Mouse (Mus musculus) naive thymus-derived CD4-positive, alpha-beta T cell, adult 2 months (primary cell): ENCODE measurements around the gene Meaf6.

Experiments used
- DNase-seq: peaks from one replicate; pipeline ENCODE4 v3.0.0-alpha.2; 2011; ENCODE audit warnings: low read depth

Meaf6 gene

DNA sequence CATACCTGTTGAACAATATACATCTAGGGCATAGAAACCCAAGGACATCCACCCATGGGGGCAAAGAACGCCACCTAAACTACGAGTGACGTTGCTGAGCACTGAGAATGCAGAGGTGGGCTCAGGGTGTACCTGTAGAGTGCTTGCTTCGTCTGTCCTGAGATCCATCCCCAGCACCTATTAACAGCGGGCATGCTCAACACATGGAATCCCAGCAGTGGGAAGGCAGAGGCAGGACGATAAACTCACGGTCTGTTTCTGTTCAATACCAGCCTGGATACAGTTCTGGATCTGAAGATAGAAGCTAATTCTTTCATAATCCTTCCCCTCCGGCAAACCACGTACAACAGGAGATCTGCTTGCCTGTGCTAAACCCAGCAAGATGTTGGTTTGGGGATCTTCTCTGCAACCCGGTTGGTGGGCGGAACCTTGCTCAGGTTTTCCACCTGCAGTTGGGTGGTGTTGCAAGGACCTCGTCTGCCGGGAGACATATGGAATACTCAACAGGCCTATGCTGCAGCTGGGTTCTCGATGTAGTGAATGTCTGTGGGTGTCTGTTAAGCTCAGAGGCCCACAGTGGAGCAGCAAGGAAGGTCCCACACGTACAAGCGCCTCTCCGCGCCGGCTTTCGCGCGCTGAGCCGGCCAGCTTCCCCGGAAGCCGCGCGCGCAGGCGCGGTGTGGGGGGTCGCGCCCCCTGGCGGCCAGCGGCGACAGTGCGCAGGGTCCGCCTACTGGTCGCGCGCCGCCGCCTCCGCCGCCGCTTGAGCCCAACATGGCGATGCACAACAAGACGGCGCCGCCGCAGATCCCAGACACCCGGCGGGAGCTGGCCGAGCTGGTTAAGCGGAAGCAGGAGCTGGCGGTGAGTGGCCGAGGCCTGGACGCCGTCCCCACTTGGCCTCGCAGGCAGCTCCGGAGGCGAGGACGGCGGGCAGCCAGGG, at the start of gene Meaf6:
Meaf6 (plus strand) TSS at position 732 of the 943 bp plus-strand sequence.
- peak; percentile 96 for DNase-seq

DNA sequence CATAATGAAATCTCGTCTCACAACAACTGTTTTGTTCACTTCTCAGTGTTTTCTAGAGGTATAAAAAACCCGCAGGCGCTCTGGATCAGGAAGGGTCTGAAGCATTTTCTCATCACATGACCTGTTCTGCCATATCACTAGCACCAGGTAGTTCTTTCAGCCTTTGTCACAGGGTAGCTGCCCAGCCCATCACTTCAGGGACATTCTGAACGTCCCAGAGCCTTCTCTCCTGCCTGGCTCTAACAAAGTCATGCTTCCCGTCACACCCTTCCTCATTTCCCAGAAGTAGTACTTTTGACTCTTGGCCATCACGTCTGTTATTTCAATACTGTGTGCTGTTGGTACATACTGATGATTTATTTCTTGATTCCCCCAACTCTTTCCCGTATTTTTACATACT, 40.5 kb upstream of the Meaf6 start:
- no peak for DNase-seq

DNA sequence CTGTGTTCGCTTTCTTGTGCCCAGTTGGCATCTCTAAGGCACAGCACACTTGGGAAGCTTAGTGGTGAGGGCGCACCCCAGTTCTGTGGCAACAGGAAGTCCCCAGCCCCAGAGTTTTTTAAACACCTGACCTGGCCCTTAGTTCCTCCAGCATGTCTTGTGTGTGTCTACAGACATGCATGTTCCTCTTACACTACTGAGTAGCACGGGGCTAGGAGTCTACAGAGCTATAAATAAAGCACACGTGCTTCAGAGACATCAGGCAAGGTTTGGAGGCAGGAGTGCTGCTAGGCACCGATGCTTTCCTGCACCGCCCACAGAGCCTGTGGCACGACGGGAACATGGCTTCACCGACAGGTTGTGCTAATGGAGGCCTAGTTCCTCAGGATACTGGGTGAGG, 29.5 kb upstream of the Meaf6 start:
- no peak for DNase-seq

DNA sequence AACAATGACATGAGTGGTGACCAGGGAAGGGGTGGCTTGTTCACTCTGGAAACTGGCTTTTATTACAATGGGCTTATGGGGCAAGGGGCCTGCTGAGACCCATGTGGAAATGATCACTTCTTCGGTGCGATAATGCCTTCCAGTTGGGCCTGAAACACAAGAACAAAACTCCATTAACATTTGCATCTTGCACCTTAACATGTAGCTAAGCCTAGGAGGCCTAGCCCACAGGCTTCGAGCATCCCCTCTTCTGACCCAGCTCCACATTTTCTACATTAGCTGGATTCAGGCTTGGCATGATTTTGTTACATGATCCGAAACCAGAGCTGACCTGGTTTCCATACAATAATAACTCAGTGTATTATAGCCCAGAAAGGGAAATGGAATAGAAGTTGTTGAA, 28.5 kb upstream of the Meaf6 start:
- DNase-seq: no peak

DNA sequence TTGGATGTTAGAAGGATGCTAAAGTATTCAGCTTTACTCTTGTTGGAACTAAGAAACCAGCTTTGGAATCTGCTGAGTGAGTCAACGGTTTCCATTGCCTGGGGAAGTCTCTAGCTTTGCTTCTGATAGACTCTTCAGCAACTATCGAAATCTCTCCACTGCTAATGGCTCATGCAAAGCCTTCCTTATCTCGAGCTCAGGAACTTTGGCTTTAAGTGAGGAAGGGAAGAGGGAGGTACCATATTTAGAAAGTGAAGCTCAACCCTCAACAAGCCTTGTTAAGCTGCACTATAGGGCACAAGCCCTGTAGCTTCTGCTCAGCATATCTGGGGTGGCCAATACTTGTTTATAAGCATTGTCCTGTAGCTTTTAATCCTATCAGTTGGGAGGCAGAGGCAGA, 27.7 kb upstream of the Meaf6 start:
- no peak for DNase-seq

DNA sequence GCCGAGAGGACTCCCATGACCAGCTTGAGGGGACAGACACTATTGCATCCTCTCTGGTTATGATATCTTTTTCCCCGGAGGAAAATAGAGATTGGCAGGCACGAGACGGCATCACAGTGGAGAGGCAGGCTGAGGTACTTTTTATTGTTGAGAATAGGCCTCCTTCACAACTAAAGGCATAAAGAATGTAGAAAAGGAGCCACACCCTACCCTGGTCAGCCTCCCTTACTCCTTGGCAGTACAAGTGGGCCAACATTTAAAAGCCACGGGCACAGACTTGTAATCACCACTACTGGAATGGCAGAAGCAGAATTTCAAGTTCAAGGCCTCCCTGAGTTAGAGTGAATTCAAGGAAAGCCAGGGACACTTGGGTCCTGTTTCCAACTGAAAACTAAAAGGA, 26.9 kb upstream of the Meaf6 start:
- no peak for DNase-seq

DNA sequence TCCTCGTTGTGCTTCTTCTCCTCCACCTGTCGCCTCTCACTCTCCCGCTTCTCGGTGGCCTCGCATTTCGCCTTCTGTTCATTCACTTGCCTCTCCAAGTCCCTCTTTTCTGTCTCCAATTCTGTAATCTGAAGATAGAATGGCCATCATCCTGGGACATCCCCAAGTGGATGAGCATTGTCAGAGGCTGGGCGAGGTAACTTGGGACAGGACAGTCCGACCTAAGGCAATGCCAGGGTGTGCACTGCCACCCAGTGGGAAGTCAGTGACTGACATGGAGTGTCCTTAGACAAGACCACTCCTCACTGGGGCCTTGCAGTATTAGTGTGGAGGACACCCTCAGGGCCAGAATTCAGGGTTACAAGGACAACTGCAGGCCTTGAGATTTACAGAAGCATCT, 25.9 kb upstream of the Meaf6 start:
- DNase-seq: peak; percentile 45

DNA sequence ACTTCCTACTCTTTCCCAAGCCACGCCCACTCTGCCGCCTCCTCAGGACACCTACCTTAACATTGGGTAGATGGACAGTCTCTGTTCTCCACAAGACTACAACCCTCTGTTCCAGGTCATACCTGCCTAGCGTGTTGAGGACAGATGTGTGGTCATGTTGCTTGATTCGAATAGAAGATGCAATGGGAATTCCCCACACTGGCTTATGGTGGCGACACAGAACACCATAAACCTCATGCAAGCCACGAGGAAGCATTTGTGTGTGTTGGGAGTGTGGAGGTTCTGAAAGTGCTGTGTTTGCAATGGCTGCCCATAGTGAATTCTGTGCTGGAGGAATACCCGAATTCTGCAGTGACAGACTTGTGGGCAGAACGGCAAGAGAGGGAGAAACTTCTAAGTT, 21.1 kb upstream of the Meaf6 start:
- no peak for DNase-seq

DNA sequence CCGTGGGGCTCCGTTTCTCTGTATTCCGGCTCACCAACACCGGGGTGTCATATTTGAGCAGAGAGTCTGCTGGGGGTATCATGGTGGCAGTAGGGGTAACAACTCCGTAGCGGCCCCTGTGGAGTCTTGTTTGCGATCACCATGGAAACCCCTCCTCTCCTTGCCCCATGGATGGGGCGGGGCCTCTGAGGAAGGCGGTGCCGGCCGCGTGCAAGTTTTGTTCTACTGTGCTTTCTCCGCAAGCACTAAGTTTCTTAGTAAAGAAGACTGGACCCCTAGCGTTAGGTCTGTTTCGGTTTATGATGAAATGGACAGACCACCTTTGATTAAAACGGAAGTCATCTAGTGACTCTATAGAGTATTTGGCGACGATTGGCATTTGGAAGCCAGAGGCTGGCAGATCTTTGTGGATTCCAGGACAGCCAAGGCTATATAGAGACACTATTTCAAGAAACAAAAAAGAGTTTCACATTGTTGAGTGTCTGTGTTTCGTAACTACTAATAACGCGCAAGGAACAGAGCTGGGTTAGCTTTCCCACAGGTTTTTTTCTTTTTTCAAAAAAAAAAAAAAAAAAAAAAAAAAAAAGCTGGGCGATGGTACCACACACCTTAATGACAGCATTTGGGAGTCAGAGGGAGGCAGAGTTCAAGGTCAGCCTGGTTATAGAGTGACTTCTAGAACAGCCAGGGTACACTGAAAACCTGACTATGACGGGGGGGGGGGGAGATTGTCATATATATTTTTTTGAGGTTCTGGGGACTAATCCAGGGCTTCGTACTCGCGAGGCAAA, 19.2 kb upstream of the Meaf6 start, which contains the start of gene Dnali1:
Dnali1 (minus strand) TSS at position 187 of the 791 bp plus-strand sequence.
- DNase-seq: peak; percentile 75

DNA sequence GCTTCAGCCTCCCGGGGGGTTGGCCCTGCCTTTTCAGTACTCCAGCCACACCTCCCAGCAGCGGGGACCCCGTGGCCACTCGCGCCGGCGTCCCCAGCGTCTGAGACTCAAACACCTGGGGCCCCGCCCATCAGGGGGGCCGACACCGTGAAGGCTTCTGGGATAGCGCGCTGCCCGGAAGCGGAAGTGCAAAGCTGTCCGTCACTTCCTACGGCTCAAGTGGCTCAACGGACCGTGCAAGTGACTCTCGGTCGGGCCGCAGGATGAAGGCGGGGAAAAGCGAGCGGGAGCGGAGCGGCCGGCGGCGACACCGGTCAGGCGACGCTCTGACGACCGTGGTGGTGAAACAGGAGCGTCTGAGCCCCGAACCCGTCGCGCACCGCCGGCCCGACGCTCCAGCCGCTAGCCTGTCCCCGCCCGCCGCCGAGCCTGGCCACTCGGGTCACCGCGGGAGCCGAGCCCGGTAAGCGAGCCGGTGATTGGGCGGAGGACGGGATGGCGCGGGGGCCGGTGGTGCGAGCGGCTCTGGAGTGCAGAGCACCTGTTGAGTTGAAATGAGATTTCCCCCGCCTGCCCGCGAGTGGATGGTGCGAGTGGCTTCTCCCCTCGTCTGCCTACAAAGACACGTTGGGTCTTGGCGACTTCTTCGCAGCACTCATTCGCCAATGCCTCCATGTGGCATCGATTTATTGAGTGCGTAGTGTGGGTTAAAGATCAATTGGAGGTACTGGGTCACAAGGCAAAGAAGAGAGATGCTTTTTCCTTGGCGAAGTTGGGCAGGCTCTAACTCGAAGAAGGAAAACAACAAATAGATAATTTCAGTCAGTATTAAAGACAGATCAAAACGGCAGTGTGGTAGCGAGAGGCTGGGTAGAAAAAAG, 18.2 kb upstream of the Meaf6 start, which contains the start of gene Snip1:
Snip1 (plus strand) TSS at position 183 of the 881 bp plus-strand sequence.
- DNase-seq: peak; percentile 90

DNA sequence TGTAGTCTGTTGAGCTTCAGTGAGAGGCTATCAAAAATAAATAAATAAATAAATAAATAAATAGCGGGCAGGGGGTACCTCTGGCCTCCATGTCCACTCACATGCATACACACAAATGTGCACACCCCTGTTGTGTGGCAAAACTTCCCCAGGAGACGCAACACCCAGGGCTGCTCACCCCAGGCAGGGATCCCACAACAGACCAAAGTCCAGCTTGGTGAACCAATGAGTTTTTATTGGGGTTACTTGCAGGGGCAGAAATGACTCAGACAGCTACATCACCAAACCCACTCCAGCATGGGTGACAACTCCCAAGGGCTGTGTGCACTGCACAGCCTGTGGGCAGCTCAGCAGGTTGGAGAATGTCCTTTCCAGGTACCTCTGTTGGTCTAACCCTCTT, 7.2 kb upstream of the Meaf6 start:
- DNase-seq: no peak

DNA sequence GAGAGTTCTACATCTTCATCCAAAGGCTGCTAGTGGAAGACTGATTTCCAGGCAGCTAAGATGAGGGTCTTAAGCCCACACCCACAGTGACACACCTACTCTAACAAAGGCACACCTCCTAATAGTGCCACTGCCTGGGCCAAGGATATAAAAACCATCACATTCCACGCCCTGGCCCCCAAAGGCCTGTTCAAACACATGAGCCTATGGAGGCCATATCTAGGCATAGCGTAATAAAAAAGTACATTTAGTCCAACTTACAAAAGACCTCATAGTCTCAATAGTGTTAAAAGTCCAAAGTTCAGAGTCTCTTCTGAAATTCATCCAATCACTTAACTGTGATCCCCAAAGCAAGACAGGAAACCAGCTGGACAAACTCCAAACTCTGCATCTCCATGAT, 6.2 kb upstream of the Meaf6 start:
- DNase-seq: no peak

DNA sequence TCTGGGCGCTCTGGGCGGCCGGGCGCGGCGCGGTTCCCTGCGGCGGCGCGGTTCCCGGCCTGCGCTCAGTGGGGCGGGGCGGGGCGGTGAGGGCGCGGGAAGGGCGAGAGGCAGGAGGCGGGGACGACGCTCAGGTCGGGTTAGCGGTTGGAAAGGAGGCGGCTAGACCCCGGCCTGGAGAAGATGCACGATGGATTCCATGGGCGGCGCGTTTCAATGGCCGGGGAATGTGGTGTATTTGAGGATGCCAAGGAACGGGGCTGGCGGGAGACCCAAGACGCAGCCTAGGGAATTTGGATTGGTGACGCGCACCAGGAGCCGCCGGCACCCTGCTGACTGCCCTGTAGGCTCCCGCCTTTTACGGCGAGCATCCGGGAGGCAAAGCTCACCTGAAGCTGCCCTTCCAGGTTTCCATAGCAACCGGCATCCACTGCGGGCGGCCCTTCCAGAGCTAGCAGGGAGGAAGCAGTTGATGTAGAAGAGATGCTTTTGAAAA, 460 bp downstream of the Meaf6 start:
- peak; percentile 75 for DNase-seq

DNA sequence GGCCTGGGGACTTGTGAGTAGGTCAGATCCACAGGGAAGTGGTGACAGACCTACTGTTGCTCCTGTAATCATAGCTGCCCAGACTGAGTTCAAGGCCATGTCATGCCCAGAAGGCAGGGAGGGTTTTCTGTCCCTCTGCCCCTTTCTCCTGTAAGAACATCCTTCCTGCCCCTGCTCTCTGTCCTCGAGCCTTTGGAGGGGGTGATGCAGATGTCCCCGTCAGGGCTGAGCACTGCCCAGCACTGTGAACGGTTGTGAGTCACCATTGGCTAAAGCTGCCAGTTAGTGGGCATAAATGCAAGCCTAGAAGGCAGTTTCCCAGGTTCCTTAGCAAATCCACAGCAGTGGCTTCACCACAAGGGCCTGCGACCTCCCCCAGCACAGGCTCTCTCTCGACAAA, 8.1 kb downstream of the Meaf6 start:
- no peak for DNase-seq

DNA sequence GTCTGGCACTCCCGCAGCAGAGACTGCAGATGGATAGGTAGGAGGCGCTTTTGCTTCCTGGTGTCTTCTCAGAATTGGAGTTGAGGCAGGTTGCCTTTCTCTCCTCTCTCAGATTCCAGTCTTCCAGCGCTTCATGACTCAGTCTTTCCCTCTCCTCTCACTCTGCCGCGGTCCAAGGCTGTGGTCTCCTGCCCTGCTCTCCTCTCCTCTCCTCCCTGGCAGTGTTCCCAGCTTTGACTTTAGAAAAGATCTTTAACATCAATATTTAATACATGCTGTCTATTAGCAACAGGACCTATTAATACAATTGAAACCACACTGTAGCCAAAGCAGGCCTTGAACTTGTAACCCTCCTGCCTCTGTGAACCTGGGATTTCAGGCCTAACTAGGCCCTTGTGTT, 11.1 kb downstream of the Meaf6 start:
- DNase-seq: no peak

DNA sequence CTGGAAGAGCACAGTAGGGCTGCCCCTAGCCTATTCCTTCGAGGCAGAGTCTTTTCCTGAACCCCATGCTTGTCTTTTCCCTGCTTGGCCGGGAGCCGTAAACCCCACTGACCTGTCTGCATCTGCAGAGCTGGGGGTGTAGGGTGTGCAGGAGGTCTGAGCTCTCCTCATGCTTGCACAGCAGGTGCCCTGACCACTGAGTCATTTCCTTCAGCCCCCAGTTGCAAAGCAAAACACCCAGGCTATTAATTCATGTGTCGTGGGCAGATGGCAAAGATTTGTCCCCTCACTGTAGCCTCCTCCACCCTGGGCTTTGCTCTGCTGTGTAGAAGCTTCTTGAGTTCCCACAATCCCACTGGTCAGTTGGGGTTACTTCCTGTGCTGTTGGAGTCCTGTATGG, 12.5 kb downstream of the Meaf6 start:
- DNase-seq: no peak

DNA sequence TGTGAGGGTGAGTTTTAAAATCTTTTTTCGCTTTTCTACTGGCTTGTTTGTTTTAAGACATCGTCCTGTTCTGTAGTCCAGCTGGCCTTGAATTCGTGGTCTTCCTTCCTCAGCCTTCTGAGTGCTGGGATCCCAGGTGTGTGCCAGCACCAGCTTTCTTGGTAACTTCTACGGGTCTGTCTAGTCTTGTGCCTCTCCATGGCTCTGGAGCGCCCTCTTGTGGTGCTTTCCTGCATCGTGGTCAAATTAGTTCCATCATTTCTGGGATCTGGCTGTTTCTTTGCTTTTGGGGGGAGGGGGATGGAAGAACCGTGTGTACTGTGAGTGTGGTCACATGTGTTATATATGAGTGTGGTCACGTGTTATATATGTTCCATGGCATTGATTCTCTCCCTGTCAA, 14.5 kb downstream of the Meaf6 start:
- peak; percentile 92 for DNase-seq

DNA sequence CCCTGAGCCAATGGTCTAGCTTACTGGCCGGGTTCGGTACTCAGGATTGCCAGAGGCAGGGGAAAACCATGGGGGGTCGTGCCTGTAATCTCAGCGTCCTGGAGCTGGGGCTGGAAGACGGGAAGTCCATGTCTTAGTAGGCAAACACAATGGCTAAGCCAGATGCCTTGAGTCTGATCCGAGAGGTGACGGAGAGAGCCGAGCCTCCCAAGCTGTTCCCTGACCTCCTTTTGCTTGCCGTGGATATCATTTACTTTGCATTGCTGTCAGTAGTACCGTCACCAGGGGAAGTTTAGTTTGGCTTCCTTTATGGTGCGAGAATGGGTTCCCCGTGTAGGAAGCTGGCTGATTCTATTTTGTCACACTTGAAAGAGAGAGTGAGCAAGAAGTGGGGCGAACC, 16.4 kb downstream of the Meaf6 start:
- DNase-seq: no peak

DNA sequence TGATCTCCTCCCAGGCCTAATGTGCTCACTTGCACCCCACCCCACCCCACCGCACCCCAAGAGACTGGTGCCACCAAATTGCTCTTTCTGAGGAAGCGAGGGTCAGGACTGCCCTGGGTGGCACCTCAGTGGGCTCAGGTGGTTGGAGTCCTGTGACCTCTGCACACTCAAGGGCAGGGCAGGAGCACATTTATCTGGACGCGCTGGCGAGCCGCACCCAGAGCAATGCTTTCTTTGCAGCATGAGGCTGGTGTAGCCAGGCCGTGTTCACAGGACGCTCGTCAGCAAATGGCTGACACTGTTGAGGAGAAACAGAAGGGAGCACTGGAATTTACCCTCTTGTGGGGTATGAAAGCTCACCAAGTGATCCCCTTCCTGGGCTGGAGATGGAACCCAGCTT, 20.4 kb downstream of the Meaf6 start:
- no peak for DNase-seq

DNA sequence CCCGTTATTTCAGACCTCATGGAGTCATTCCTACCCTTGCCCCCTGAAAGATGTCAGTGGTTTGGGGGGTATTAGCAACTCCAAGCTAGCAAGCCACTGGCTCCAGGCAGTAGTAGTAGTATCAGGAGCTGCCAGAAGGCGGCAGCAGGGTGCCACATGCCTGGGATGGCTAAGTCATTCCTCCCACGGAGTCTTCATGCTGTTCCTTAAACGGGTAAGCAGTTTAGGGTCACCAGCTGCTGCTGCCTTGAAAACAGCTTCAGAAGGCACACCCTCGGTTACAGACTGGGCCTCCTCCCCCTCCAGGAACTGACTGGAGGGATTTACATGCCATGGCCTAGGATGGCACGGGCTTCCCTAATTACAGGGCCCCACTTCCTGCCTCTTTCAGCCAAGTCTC, 29.7 kb downstream of the Meaf6 start:
- peak; percentile 81 for DNase-seq

DNA sequence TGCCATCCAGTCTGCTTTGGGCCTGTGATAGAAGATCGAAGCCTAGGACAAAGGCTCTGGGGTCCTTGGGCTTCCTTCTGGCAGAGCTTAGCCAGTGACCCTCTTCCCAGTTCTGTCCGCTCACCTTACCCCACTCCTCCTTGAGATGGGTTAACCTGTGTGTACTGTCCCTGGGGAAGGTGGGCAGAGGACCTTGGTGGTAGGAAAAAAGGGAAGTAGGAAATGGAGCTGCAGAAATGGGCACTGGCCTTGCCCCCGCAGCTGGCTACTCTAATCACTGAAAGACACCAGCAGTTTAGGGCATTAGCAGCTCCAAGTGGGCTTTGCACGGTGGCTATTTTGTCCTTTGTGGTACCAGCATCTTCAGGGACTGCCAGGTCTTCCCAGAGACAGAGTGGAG, 30.1 kb downstream of the Meaf6 start:
- no peak for DNase-seq

DNA sequence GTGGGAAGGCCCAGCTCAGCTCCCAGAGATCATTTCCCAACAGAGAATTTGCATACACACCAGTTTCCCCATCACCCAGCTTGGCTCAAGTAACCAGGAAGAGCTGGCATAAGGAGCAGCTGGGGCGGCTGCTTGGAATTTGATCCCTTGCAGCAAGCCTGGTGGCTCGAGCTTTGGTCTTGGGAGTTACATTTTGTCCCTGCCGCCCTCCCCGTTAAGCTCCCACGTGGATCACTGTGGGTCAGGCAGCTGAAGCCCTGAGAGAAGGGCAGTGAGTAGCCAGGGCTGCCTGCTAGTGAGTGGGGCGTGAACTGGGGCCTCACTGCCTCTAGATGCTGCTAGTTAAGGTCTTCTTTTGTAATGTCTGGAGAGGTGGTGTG, 30.8 kb downstream of the Meaf6 start:
- no peak for DNase-seq
